Mouse (Mus musculus) B cell, adult 2 months (primary cell): ENCODE measurements at regions not wholly inside any gene's neighbourhood (a gene's known extent, or its start where the extent isn't known, plus 50 kb on each side); places are given as distances from the start of the nearest gene placed in this dataset.

Experiments
- DNase-seq, 2 experiments: peaks; one replicate each; pipeline ENCODE4 v3.0.0; 2022

DNA sequence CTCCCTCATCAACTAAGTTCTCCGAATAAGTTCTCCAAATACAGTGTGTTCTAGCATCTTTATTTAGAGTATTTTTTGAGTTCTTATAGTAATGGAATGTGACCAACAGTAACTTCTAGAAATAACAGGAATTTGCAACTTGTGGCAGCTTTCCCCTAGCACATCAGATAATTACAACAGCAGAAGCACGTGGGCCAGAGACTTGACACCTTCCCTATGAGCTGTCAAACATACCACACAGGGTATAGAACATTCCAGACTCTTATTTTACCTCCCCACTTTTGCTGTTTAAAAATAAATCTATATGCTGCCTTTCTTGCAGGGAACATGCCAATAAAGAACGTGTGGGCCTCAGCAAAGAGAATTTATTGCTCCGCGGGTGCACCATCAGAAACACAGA, 77.4 kb upstream of the Commd8 start:
- DNase-seq = no peak

DNA sequence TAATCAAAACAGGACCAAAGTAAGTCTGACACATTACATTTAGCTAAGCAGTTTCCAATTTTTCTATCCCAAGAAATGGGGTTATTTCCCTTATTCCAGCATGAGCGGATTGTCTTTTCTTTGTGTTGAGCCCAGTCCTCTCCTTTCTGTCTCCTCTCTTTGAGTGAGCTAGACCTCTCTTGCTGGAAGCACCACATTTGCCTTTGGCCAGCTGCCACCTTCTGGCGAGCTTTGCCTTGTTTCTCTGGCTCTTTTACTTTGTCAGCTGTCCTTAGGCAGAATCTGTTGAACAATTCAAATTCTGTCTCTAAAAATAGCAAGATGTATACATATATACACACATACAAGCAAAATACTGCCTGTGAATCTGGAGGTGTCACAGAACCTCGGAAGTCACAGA, 76.1 kb upstream of the Commd8 start:
- no peak for DNase-seq

DNA sequence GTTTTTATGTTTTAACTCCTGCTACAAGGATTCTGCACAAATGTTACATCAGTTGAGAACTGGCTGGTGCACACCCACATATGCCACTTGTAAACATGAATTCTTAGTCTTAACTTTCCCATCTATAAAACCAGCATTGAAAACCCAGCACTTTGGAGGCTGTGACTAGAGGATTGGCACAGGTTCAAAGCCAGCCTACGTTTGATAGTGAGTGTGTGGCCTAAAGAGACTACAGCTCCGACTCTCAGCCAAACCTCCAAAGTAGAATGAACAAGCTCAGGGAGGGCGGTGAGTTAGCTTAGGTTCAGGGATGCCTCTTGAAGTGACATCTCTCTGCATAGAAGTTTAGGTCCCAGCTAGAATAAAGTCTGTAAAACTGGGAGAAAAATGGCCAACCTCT, 75.0 kb upstream of the Commd8 start:
- no peak for DNase-seq

DNA sequence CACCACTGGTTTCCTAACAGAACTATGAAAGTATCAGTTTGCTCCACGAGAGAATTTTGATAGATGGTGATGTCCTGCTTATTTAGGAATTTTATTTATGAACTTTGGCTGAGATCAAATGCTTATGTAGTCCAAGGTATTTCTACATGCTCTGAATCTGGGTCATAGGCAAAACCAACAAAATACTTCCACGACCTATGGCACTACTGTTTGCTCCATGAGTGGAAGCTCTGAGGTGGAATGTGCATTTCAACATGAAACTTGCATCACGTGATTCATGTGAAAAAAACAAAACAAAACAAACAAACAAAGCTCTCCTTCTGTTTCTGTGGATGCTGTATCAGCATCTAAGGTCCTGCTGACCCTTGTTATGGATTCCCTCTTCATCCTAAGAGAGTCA, 73.5 kb upstream of the Commd8 start:
- no peak for DNase-seq

DNA sequence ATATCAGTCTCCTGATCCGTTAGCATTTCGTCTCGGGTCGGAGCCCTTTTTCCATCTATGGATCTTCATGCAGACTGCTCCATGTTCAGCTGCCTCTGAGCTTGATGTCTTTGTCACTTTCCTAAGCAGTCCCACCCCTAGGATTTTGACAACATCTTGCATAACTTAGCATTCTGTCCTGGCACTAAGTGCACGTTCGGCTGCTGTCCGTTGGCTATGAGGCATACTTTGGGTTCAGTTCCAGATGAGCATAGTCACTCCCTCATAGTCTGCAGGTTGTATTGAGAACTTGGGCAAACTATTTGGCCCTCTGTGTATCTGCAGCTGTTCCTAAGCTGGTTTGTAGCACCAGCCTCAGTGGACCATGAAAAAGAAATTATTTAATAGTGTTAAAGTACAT, 72.3 kb upstream of the Commd8 start:
- DNase-seq = no peak

DNA sequence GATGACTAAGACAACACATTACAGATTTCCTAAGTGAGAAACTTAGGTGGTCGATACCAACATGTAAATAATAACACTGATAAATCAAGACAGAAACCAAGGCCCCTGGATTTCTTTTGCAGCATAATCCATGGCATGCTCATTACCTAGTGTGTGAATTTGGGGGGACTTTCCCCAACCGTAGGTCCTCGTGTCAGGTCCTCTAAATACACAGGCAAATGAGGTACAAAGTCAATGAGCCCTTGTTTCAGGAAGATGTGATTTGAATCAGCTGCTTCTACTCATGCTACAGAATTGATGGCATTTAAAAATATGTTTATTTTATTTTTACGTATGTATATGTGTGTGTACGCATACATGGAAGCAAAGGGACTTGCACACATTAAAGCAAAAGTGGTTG, 59.0 kb upstream of the Commd8 start:
- DNase-seq = no peak

DNA sequence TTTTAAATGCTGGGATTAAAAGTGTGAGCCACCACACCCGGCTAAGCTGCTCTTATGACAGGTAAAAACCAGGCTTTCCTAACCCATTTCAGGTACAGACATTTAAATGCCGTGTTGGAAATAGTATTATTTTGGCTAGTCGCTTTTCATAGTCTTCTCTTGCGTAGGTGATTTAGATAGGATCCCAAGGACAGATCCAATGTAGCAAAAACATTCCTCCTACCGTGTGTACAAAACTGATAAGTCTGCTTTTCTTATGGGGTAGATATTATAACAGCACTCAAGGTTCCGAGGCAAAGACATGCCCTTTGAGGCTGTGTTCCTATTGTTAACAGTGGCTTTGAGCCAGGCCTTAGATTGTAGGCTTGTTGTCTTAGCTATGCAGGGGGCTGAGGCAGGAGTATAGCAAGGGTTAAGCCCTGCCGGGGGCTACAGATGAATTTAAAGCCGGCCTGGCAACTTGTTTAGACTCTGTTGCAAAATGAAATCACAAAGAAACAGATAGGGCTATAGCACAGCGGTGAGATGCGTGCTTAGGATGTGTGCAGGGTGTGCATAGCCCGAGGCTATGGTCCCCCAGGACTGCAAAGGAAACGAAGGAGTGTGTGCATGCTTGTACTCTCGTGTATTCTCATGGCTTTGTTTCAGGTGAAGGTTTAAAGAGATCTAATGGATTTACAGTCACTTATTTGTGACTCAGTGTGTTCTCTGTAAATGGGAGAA, 57.7 kb upstream of the Commd8 start:
- DNase-seq = no peak

DNA sequence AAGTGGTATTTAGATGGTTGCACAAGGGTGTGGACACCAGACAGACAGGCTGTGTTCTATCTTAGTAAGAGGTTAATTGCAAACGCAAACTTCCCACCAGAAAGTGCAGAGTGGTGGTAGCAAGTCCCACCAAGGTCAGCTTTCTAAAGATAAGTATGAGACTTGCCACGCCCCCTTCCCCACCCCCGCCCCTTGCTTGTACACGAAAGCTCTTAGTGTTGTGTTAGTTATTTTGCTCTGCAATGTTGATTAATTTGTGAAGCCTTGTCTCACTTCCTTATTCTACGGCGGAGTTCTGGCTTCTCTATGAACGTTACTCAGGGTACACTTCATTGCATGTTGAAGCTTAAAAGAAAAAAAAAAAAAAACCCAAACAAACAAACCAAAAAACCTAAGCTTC, 57.1 kb upstream of the Commd8 start:
- DNase-seq = peak in 1 of 2 experiments; percentile 7

DNA sequence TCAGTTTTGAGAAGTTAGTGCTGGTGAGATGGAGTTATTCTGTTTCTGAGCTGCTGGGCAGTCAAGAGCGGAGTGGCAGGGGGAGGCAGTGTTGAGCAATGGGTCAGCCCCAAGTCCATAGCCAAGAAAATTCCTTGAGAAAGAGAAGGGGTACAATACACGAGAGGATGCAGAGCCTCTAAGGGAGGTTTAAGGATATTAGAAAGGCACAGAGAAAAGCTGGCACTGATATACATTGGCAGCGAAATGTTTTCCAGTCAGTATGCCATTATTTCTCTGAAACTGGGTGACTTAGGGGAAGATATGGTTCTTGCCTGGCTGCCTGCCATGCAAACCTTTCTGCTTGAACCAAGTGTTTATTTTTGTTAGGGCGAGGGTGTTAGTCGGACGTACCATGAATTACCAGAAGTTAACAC, 56.6 kb upstream of the Commd8 start:
- no peak for DNase-seq

DNA sequence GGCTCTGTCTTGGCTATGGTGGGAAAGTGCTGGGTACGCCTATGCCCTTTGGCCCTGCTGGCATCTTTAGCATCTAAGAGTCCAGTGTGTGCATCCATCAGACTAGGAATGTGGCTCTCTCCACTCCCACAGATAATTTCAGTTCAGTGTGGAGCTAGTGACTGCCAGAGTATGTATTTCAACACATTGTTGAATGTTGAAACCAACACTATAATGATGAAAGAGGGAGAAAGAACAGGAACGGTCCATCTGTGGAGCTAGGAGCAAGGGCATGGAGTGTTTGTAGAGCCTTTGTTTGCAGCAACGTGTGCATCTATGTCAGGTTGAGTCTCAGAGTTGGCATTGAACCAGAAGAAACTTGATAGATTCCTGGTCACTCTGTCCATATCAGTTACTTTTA, 54.9 kb upstream of the Commd8 start:
- no peak for DNase-seq

DNA sequence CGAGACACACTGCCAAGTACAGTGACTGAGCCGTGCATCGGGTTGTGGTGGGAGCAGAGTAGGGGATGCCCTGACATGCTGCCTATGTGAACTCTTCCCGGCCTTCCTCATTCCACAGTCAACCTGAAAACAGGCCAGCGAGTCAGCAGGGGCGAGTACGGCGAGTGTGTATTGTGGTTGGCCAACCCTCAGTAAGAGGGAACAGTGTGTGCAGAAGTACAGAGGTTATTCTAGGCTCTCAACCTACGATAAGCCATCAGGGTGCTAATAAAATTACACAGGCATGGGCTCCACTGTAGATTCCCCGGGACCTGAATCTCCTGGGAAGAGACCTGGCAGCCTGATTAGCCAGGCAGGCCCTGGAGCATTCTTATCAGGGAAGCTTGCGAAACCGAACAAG, 51.7 kb upstream of the Commd8 start:
- DNase-seq = no peak

DNA sequence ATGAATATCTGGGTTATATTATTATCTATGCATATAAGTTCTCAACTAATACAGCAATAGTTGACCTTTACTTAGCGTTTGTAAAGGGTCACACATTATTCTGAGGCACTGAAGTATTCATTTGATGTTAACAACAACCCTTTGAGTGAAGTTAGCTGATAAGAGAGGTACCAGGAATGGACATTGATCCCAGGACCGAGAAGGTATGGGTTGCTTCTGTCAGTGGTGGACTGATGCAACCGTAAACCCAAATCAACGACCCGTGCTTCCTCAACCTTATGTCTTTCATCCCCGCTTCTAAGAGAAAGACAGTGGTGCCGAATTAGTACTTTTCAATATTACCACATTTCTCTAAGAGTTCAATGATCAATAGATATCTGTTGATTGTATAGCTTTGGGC, 51.3 kb upstream of the Commd8 start:
- DNase-seq = no peak
